Mouse (Mus musculus) skeletal muscle tissue, postnatal 0 days (tissue): ENCODE data around the gene Fxn. TPM values are rescaled to one million over a fixed set of nuclear protein-coding genes. Genes with fewer than 3 reads are reported as not detected.

Experiments
- polyA plus RNA-seq: library from polyadenylated mRNA; unstranded; fragments of >200 nt; fragmentation: Nextera tagmentation; extraction: Ambion mirVana; gene quantifications from 2 replicates; pipeline ENCODE4 v1.2.1, GENCODE M21; 2015

Fxn gene
- polyA plus RNA-seq: 35.2 and 38.5 TPM in 2 replicates

GRCm38 (mm10) chr19:24280601-24281228 lies at the start of gene Fxn:
Gene Fxn, minus strand, starts transcription at chr19:24280605.

DNA sequence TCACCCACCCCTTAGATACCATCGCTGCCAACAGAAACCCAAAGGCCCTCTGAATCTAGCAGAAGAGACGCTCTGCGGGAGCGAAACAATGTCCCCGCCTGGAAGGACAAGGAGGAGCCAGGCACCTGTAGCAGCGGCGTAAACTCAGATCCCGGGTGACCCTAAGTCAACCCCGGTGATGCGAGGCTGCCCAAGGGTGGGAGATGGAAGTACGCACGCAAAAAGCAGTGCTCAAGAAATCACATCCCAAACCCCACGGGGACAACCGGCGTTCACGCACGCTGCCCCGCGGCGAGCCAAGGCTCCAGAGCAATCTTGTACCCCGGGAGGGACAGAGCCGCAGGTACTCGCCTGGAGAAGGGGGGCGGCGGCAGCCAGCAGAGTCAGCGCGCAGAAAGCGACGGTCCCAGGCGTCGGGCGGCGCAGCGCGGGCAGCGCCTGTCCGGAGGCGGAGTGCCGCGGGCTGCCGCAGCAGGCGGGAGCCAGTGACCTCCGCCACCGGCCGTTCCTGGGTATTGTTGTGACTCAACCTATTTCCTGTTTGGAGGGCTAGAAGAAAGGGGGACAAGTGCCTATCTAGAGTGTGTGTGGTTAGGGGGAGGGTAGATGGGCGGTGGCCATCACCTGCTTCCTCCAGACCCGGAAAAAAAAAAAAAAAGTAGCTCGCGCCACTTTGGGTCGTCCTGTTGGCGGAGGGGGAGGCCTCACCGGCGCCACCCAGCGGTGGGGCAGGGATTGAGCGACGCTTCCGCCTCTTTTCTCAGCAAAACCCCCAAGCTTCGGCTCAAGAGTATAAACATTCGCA lies 55.7 kb downstream of the Fxn start, which contains the start of gene Tjp2:
Tjp2 (minus strand) TSS at position 531 of the 805 bp plus-strand sequence.

Other genes starting within 250 kb of the Fxn start
- gene Fam189a2, start 249.6 kb downstream of the Fxn start, polyA plus RNA-seq: 7.0 and 7.9 TPM in 2 replicates
- gene Tjp2, start 55.6 kb downstream of the Fxn start, polyA plus RNA-seq: 4.9 and 6.8 TPM in 2 replicates
- 51.8 and 55.5 TPM in 2 replicates for gene Fam122a, start 196.8 kb upstream of the Fxn start, polyA plus RNA-seq